Mouse (Mus musculus): ENCODE data around the gene Rasgrf1. TPM values are rescaled to one million over a fixed set of nuclear protein-coding genes. Genes with fewer than 3 reads are reported as not detected.

Gene Rasgrf1
- total and polyA plus RNA-seq, 3 experiments = not detected

DNA sequence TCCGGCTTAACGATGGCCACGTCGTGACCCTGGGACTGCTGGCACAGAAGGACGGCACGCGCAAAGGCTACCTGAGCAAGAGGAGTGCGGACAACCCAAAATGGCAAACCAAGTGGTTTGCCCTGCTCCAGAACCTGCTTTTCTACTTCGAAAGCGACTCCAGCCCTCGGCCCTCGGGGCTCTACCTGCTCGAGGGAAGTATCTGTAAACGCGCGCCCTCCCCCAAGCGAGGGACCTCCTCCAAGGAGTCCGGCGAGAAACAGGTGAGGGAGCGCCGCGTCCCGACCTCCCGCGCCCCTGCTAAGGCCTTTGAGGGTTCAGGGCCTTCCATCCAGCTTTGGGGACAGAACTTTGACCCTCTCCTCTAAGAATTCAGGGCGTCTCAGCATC lies 298 bp downstream of the Rasgrf1 start:
- Histone ChIP-seq H3K9ac (ENCODE audit: insufficient read depth, low read depth) (no peak overlapping the region), H3K27me3 (replicated peaks) (peaks cover 2% of the 10 kb centered on the region), H3K4me2 (ENCODE audit: insufficient read depth, low read depth, poor library complexity, severe bottlenecking) (no peak overlapping the region), H3K9me3 (replicated peaks; ENCODE audit: low read length) (peaks cover 13% of the 10 kb centered on the region), H3K36me3 (replicated peaks in 1 of 2; ENCODE audit: control insufficient read depth in 1 of 2, insufficient read depth in 1 of 2, low read length in 1 of 2) (no peaks in the 10 kb centered on the region), H3K79me2 (replicated peaks; ENCODE audit: control insufficient read depth, extremely low read depth, insufficient read depth, poor library complexity, severe bottlenecking) (no peaks in the 10 kb centered on the region), H3K4me1 (ENCODE audit: control insufficient read depth in 1 of 2, insufficient read depth in 2 of 2) (peaks cover 4 to 21% of the 10 kb centered on the region in 2 experiments; a peak in 3 of 4 replicates), H3K4me3 (replicated peaks in 1 of 3; ENCODE audit: low read depth in 2 of 3, low read length in 2 of 3, poor library complexity in 1 of 3) (no peak overlapping the region), H3K27ac (ENCODE audit: insufficient read depth, low read depth) (no peak overlapping the region)
- no peak for DNase-seq (ENCODE audit: extremely low read depth)
- TF ChIP-seq NELFE (IDR thresholded peaks at IDR 0.05; ENCODE audit: low read depth, low read length) (no peak), MAX (IDR thresholded peaks at IDR 0.05; ENCODE audit: low read length) (no peak), SIN3A (IDR thresholded peaks at IDR 0.05; ENCODE audit: low read length) (no peak), RCOR1 (conservative IDR thresholded peaks at IDR 0.05; ENCODE audit: low read depth, low read length) (no peak), POLR2A (IDR thresholded peaks at IDR 0.05; ENCODE audit: low read depth, low read length) (no peak), ZKSCAN1 (IDR thresholded peaks at IDR 0.05; ENCODE audit: borderline replicate concordance, low read depth, low read length) (no peak)
- dilution Hi-C loops (cut with MboI; ENCODE audit: extremely low pct_ligation_motif_present, extremely low pct_unique_long_range_greater_than_20kb, low sequenced_read_pairs) (no loop called here), in situ Hi-C loops (cut with MboI; ENCODE audit: low pct_ligation_motif_present, low pct_unique_long_range_greater_than_20kb, low sequenced_read_pairs) (loop anchor here (10.0 kb wide), 1 partner anchor 45 kb away; no protein-coding TSS in a partner anchor)

DNA sequence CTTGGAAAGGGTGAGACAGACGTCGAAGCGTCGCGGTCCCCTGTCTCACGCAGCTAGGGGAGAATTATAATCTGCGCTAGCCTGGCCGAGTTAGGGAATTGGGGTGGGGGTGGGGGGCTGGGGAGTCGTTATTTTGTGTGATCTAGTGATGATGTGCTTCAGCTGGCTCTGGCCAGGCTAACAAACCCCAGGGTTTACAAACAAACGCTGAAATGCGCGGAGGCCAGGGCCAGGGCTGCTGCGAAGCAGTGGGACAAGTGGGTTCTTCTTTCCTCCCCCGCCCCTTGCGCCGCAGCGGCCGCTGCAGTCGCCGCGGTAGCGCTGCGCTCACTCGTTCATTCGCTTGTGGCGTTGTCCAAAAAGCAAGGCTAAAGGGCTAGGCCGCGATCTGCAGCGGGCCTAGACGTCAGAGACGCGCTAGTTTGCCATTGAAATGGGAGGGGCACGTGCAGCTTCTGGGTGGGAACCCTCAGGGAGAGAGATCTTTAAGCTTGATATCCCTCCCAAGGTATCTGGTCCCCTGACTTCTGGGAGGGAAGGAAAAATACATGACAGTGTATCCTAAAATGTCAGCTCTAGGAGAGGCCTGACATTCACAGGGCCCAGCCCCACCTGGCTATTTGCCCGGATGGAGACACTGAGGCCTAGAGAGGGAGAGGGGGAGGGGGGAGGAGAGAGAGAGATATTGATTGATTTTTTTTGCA lies 1.2 kb downstream of the Rasgrf1 start:
- Histone ChIP-seq H3K36me3 (replicated peaks in 1 of 2; ENCODE audit: control insufficient read depth in 1 of 2, insufficient read depth in 1 of 2, low read length in 1 of 2) (no peaks in the 10 kb centered on the region), H3K4me1 (ENCODE audit: control insufficient read depth in 1 of 2, insufficient read depth in 2 of 2) (peaks cover 4 to 21% of the 10 kb centered on the region in 2 experiments; a peak in 3 of 4 replicates), H3K9ac (ENCODE audit: insufficient read depth, low read depth) (no peak overlapping the region), H3K4me2 (ENCODE audit: insufficient read depth, low read depth, poor library complexity, severe bottlenecking) (no peak overlapping the region), H3K79me2 (replicated peaks; ENCODE audit: control insufficient read depth, extremely low read depth, insufficient read depth, poor library complexity, severe bottlenecking) (no peaks in the 10 kb centered on the region), H3K4me3 (replicated peaks in 1 of 3; ENCODE audit: low read depth in 2 of 3, low read length in 2 of 3, poor library complexity in 1 of 3) (no peak overlapping the region), H3K27me3 (replicated peaks) (peaks cover 2% of the 10 kb centered on the region), H3K9me3 (replicated peaks; ENCODE audit: low read length) (peaks cover 13% of the 10 kb centered on the region), H3K27ac (ENCODE audit: insufficient read depth, low read depth) (no peak overlapping the region)
- in situ Hi-C loops (cut with MboI; ENCODE audit: low pct_ligation_motif_present, low pct_unique_long_range_greater_than_20kb, low sequenced_read_pairs) = loop anchor here (10.0 kb wide), 1 partner anchor 46 kb away; no protein-coding TSS in a partner anchor
- DNase-seq (ENCODE audit: extremely low read depth) = no peak
- TF ChIP-seq TCF12 (IDR thresholded peaks at IDR 0.05; ENCODE audit: low read depth, low read length) (no peak), SMC3 (IDR thresholded peaks at IDR 0.05; ENCODE audit: low read depth, low read length) (no peak), ZC3H11A (IDR thresholded peaks at IDR 0.05; ENCODE audit: low read depth, low read length) (no peak), E2F4 (IDR thresholded peaks at IDR 0.05; ENCODE audit: insufficient replicate concordance, low read depth, low read length) (no peak), MAFK (IDR thresholded peaks at IDR 0.05; ENCODE audit: insufficient replicate concordance, low read length) (no peak), MAZ (IDR thresholded peaks at IDR 0.05; ENCODE audit: low read depth, low read length) (no peak)
- dilution Hi-C loops (cut with MboI; ENCODE audit: extremely low pct_ligation_motif_present, extremely low pct_unique_long_range_greater_than_20kb, low sequenced_read_pairs) = no loop called here
